Mouse (Mus musculus) activated CD4-positive, CD25-positive, alpha-beta regulatory T cell, adult 9 weeks (primary cell): ENCODE data around the gene Sult2a2. TPM values are rescaled to one million over a fixed set of nuclear protein-coding genes. Genes with fewer than 3 reads are reported as not detected.

ENCODE experiments used
- polyA plus RNA-seq: library from polyadenylated mRNA; unstranded; fragments of 100-300 nt; shearing (Covaris generic); gene quantifications from one replicate; pipeline ENCODE4 v1.2.1, GENCODE M21; 2017

Sult2a2 gene
- polyA plus RNA-seq = not detected

GRCm38 (mm10) chr7:13733205-13733604 lies at the start of gene Sult2a2:
Gene Sult2a2, plus strand, starts transcription at chr7:13733505.

Other genes with a start within 250 kb of the Sult2a2 start
- gene Bsph2, start 162.4 kb upstream of the Sult2a2 start, polyA plus RNA-seq = not detected
- not detected for gene Sult2a5, start 109.5 kb upstream of the Sult2a2 start, polyA plus RNA-seq
- not detected for gene Sult2a1, start 103.9 kb downstream of the Sult2a2 start, polyA plus RNA-seq